Mouse (Mus musculus): ENCODE data around the gene Asic3. TPM values are rescaled to one million over a fixed set of nuclear protein-coding genes. Genes with fewer than 3 reads are reported as not detected.
A peak's percentile ranks its signal among the peaks of the same experiment; 100 is the strongest.

Asic3 gene
- polyA plus RNA-seq, 1 experiment, result 1.9 TPM

GRCm38 (mm10) chr5:24451264-24452029, 38.3 kb downstream of the Asic3 start:
- whole genome bisulfite sequencing, result 4% methylated on average over 63 of the region's 66 CpGs
- TF ChIP-seq POLR2A (IDR thresholded peaks at IDR 0.05; ENCODE audit: low read depth, low read length) (peak; percentile 66), CTCF (IDR thresholded peaks at IDR 0.05; ENCODE audit: extremely low read depth, insufficient read length, insufficient replicate concordance, low read depth, low read length) (no peak)

GRCm38 (mm10) chr5:24452030-24452690, 39.0 kb downstream of the Asic3 start, which contains the start of gene Agap3:
Agap3 (plus strand) TSS chr5:24452177.
- Histone ChIP-seq H3K4me3 (ENCODE audit: low read depth, low read length) (peak within 1 kb of the TSS; percentile 92), H3K4me1 (ENCODE audit: control insufficient read depth, insufficient read depth, insufficient read length, low read length) (peaks cover 15% of the 10 kb centered on the region), H3K36me3 (ENCODE audit: control insufficient read depth, insufficient read depth, low read length) (no peaks in the 10 kb centered on the region), H3K27ac (ENCODE audit: insufficient read depth, low read depth, low read length) (peak within 1 kb of the TSS; percentile 81), H3K27me3 (ENCODE audit: control insufficient read depth, insufficient read depth, low read length) (no peaks in the 10 kb centered on the region)
- no peak for TF ChIP-seq POLR2A (IDR thresholded peaks at IDR 0.05; ENCODE audit: low read depth, low read length)
- TF ChIP-seq CTCF (IDR thresholded peaks at IDR 0.05; ENCODE audit: extremely low read depth, insufficient read length, insufficient replicate concordance, low read depth, low read length), result no peak
- WGBS, result under 1% methylated on average over 62 of the region's 85 CpGs

More at GRCm38 (mm10) chr5:24451264-24452029, 38.3 kb downstream of the Asic3 start:
- peak overlapping the region; percentile 92 for H3K4me3 ChIP-seq (ENCODE audit: low read depth, low read length)
- H3K27me3 ChIP-seq (ENCODE audit: control insufficient read depth, insufficient read depth, low read length), result no peaks in the 10 kb centered on the region
- peaks cover 19% of the 10 kb centered on the region for H3K4me1 ChIP-seq (ENCODE audit: control insufficient read depth, insufficient read depth, insufficient read length, low read length)
- H3K36me3 ChIP-seq (ENCODE audit: control insufficient read depth, insufficient read depth, low read length), result no peaks in the 10 kb centered on the region
- peak overlapping the region; percentile 81 for H3K27ac ChIP-seq (ENCODE audit: insufficient read depth, low read depth, low read length)

GRCm38 (mm10) chr5:24452691-24453233, 39.6 kb downstream of the Asic3 start:
- Histone ChIP-seq H3K4me3 (ENCODE audit: low read depth, low read length) (peak overlapping the region; percentile 92), H3K27ac (ENCODE audit: insufficient read depth, low read depth, low read length) (no peak overlapping the region), H3K27me3 (ENCODE audit: control insufficient read depth, insufficient read depth, low read length) (no peaks in the 10 kb centered on the region), H3K36me3 (ENCODE audit: control insufficient read depth, insufficient read depth, low read length) (no peaks in the 10 kb centered on the region), H3K4me1 (ENCODE audit: control insufficient read depth, insufficient read depth, insufficient read length, low read length) (peaks cover 15% of the 10 kb centered on the region)
- WGBS, result under 1% methylated on average over 29 of the region's 29 CpGs
- TF ChIP-seq CTCF (IDR thresholded peaks at IDR 0.05; ENCODE audit: extremely low read depth, insufficient read length, insufficient replicate concordance, low read depth, low read length), result no peak
- TF ChIP-seq POLR2A (IDR thresholded peaks at IDR 0.05; ENCODE audit: low read depth, low read length), result no peak

- peaks cover 11% of the 10 kb centered on the region for H3K4me1 ChIP-seq (ENCODE audit: control insufficient read depth, insufficient read depth, insufficient read length, low read length)
- 33% methylated on average over 5 of the region's 5 CpGs for WGBS
- no peaks in the 10 kb centered on the region for H3K27me3 ChIP-seq (ENCODE audit: control insufficient read depth, insufficient read depth, low read length)
- no peak overlapping the region for H3K27ac ChIP-seq (ENCODE audit: insufficient read depth, low read depth, low read length)
- peak overlapping the region; percentile 92 for H3K4me3 ChIP-seq (ENCODE audit: low read depth, low read length)
- no peak for TF ChIP-seq CTCF (IDR thresholded peaks at IDR 0.05; ENCODE audit: extremely low read depth, insufficient read length, insufficient replicate concordance, low read depth, low read length)
- TF ChIP-seq POLR2A (IDR thresholded peaks at IDR 0.05; ENCODE audit: low read depth, low read length), result no peak
- H3K36me3 ChIP-seq (ENCODE audit: control insufficient read depth, insufficient read depth, low read length), result no peaks in the 10 kb centered on the region
Observed at GRCm38 (mm10) chr5:24453283-24453984, 40.2 kb downstream of the Asic3 start.

- no peak overlapping the region for H3K4me3 ChIP-seq (ENCODE audit: low read depth, low read length)
Observed at GRCm38 (mm10) chr5:24453985-24454303, 40.8 kb downstream of the Asic3 start.

GRCm38 (mm10) chr5:24455076-24455475, 41.9 kb downstream of the Asic3 start:
- H3K4me3 ChIP-seq (ENCODE audit: low read depth, low read length), result no peak overlapping the region
- 80% methylated on average over 3 of the region's 3 CpGs for WGBS
- no peaks in the 10 kb centered on the region for H3K36me3 ChIP-seq (ENCODE audit: control insufficient read depth, insufficient read depth, low read length)
- peaks cover 11% of the 10 kb centered on the region for H3K4me1 ChIP-seq (ENCODE audit: control insufficient read depth, insufficient read depth, insufficient read length, low read length)
- TF ChIP-seq POLR2A (IDR thresholded peaks at IDR 0.05; ENCODE audit: low read depth, low read length) (no peak), CTCF (IDR thresholded peaks at IDR 0.05; ENCODE audit: extremely low read depth, insufficient read length, insufficient replicate concordance, low read depth, low read length) (no peak)
- H3K27ac ChIP-seq (ENCODE audit: insufficient read depth, low read depth, low read length), result no peak overlapping the region
- no peaks in the 10 kb centered on the region for H3K27me3 ChIP-seq (ENCODE audit: control insufficient read depth, insufficient read depth, low read length)

More at GRCm38 (mm10) chr5:24453985-24454303, 40.8 kb downstream of the Asic3 start:
- TF ChIP-seq POLR2A (IDR thresholded peaks at IDR 0.05; ENCODE audit: low read depth, low read length) (no peak), CTCF (IDR thresholded peaks at IDR 0.05; ENCODE audit: extremely low read depth, insufficient read length, insufficient replicate concordance, low read depth, low read length) (no peak)
- 41% methylated on average over 2 of the region's 2 CpGs for WGBS
- no peaks in the 10 kb centered on the region for H3K36me3 ChIP-seq (ENCODE audit: control insufficient read depth, insufficient read depth, low read length)
- H3K4me1 ChIP-seq (ENCODE audit: control insufficient read depth, insufficient read depth, insufficient read length, low read length), result peaks cover 11% of the 10 kb centered on the region
- H3K27ac ChIP-seq (ENCODE audit: insufficient read depth, low read depth, low read length), result no peak overlapping the region
- H3K27me3 ChIP-seq (ENCODE audit: control insufficient read depth, insufficient read depth, low read length), result no peaks in the 10 kb centered on the region
